Mouse (Mus musculus) ovary, postnatal 36 days (tissue): ENCODE measurements around the gene Wtap.
A peak's percentile ranks its signal among the peaks of the same experiment; 100 is the strongest.
"Not testable (repeated sequence)": the region's sequence is repeated elsewhere in the genome, so short reads cannot be mapped to it uniquely, and the experiment has no call there.

Source experiments
- DNase-seq: peaks from one replicate; pipeline ENCODE4 v3.0.0; 2022; ENCODE audit warnings: low spot score, mixed read lengths

Wtap gene

DNA sequence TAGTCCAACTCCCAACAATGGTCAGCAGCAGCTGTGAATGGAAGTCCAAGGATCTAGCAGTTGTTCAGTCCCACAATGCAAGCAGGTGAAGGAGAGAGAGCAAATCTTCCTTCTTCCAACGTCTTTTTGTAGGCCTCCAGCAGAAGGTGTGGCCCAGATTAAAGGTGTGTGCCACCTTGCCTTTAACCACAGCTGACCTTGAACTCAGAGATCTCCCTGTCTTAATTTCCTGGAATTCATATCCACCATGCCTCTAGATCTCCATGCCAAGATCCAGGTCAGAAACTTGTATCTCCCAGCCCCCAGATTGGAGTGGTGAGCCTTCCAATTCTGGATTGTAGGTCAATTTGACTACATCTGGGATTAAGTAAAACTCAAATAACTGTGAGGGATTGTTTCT, at the start of gene Wtap:
Wtap (minus strand) TSS at position 101 of the 400 bp plus-strand sequence.
- DNase-seq, result no peak

DNA sequence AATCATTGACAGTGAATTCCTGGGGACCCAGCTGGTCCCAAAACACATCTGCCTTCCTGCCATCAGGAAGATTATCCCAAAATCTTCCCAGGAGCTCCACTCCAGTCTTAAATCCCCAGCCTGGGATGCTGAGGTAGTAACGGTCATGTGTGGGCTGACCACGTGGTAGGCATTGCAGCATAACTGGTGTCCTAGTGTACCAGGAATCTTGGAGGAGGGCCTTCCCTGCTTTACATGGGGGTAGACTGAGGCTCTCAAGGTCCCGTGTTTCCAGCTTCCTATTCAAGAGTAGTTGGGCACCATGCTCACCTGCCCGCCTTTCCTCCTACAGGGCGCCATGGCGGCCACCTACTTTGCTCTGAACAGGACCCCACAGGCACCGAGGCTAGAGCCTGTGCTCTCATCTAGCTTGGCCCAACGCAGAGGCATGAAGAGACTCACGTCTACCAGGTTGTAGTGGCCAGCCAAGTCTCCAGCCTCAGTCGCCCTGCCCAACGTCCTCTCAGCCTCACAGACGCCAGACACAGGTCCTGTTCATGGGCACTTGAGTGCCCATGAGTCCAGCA, 42.7 kb upstream of the Wtap start:
- not testable (repeated sequence) for DNase-seq

DNA sequence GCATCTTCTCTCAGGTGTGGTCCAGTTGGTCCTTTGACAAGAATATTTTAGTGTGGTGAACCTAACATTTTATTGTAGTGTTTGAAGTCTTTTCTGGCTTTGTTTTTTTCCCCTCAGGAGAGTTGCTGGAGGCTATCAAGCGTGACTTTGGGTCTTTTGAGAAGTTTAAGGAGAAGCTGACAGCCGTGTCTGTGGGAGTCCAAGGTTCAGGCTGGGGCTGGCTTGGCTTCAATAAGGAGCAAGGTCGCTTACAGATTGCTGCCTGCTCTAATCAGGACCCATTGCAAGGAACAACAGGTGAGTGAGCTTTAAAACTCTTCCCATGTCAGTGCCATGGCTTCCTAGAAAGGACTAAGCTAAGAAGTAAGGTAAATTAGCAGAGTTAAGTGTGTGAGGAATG, 19.3 kb upstream of the Wtap start:
- no peak for DNase-seq

DNA sequence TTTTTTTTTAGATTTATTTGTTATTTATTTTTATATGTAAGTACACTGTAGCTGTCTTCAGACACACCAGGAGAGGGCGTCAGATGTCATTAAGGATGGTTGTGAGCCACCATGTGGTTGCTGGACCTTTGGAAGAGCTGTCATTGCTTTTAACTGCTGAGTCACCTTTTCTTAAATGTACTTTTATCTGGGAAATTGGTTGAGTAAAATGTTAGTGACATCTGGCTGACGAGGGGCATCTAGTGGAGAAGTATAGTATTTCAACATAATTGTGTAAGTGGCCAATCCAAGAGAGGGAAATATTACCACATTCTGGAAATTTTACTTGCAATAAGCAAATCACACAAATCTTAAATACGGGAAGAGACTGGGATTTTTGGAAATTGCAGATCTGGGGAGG, 15.9 kb upstream of the Wtap start:
- no peak for DNase-seq

GRCm38 (mm10) chr17:13008528-13008927, 14.6 kb upstream of the Wtap start:
- no peak for DNase-seq

GRCm38 (mm10) chr17:13007730-13008425, 13.9 kb upstream of the Wtap start:
- DNase-seq, result peak; percentile 100

DNA sequence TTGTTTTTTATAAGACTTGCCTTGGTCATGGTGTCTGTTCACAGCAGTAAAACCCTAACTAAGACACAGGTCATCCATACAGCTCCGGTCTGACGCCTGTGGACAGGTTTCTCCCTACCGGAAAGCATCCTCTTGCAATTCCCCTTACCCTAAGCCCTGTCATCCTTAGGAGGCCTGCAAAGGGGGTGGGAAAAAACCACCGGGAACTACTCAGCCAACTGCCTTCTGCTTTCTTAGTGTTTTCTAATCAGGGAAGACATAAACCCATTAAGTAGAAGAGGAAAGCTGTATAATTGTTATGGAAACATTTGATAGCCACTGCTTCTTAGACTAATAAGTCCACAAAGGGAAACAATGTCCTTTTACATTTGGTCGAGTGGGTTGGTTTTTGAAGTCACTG, 13.0 kb upstream of the Wtap start:
- DNase-seq, result no peak

DNA sequence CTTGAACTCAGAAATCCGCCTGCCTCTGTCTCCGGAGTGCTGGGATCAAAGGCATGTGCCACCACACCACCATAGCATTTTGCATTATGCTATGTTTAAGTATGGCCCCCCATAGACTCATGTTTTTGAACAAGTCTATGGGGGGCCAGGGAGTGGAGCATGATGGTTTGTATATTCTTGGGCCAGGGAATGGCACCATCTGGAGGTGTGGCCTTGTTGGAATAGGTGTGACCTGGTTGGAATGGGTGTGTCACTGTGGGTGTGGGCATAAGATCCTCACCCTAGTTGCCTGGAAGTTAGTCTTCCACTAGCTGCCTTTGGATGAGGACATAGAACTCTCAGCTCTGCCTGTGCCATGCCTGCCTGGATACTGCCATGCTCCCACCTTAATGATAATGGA, 12.6 kb upstream of the Wtap start, which contains the start of gene Sod2:
Sod2 (plus strand) TSS at position 301 of the 400 bp plus-strand sequence.
- DNase-seq, result not testable (repeated sequence)

DNA sequence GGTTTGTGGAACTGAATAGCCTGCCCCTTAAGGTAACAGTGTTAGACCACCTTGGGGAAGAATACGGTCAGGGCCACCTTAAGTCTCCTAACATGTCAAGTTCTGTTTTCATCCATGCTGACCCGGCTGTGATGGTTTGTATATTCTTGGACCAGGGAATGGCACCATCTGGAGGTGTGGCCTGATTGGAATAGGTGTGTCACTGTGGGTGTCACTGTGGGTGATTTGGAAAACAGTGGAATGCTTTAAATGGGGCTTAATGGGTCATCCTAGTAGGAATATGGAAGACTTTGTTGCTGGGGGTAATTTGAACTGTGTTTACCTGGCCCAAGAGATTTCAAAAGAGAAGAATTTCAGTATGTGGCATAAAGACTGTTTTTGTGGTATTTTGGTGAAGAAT, 10.5 kb upstream of the Wtap start:
- not testable (repeated sequence) for DNase-seq

DNA sequence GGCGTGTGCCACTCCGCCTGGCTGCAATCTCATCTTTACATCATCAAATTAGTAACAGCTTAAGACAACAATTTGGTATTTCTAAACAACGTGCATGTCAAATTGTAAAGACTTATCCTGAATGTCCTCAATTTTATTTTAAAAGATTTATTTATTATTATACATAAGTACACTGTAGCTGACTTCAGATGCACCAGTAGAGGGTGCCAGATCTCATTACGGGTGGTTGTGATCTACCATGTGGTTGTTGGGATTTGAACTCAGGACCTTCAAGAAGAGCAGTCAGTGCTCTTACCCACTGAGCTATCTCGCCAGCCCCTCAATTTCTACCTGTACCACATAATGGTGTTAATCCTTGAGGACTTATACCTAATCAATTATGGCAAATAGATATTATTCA, 8.3 kb upstream of the Wtap start:
- DNase-seq, result not testable (repeated sequence)

DNA sequence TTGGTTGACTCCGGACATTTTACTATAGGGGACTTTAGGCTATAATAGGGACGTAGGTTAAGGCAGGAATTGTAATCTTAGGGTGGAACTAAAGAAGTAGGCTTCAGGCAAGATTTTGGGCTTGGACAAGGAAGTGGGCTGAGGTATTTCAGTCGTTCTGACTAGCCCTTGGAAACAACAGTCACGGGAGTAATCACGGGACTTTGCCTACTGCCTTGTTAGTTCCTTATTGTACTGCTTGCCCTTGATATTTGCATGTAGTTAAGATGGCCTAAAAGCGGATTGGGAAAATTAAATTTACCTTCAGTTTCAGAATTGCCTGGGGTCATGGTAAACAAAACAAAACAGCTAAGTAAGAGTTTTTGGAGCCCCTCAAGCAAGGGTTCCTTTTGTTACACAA, 5.1 kb upstream of the Wtap start:
- no peak for DNase-seq

GRCm38 (mm10) chr17:12997890-12998289, 3.9 kb upstream of the Wtap start:
- no peak for DNase-seq

- DNase-seq, result peak; percentile 49
Measured at GRCm38 (mm10) chr17:12996345-12996744, 2.4 kb upstream of the Wtap start.

DNA sequence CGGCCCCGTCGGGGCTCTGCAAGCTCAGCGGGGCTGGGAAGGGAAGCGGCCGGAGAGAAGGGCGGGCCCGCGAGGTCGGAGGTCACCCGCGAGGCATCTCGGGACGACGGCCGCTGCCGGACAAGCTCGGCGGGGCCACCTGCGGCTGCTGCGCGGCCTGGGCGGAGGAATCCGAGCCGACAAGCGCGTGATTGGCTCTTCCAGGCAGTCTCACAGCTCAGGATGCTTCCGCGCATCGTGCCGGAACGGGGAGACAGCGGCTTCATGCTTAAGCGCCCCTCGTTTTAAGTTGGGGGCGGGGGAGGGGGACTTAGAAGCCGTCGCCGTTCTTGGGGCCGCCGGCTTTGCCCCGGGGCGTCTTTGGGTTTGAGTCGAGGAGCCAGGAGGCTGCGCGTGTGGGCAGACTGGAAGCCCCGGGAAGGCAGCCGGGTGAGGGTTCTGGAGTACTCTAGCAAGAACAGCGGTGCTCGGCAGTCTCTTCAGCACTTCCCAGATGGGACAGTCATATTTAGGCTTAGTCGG, 1.4 kb downstream of the Wtap start:
- DNase-seq, result peak; percentile 96

DNA sequence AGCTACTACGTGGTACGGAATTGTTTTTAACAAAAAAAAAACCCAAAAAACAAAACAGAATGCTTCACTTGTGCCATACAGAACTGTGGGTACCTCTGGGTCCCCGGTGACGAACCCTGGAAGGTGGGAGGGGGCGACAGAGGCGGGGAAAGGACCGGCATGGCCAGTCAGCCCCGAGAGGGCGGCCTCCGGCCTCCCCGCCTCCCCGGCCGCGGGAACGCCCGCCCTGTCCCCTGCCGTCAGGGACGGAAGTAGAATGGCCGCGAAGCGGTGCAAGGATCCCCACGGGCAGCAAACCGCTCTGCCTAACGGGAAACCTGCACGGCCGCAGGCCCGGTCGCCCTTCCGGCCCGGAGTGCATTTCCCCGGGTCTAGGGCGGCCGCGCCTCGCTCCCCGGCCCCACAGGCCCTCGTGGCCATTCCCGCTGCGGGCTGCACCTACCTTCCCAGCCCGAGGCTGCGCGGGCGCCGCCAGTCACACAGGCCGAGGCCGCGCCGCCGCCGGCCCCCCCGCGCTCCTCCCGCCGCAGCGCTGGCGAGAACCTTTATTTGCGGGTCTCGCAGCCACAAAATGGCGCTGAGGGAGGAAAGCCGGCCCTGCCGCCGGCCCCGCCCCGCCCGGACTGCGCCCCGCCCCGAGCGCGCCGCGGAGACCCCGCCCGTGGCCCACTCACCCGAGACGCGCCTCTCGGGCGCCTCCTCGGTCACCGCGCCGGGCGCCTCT, 2.2 kb downstream of the Wtap start:
- DNase-seq, result peak; percentile 92

DNA sequence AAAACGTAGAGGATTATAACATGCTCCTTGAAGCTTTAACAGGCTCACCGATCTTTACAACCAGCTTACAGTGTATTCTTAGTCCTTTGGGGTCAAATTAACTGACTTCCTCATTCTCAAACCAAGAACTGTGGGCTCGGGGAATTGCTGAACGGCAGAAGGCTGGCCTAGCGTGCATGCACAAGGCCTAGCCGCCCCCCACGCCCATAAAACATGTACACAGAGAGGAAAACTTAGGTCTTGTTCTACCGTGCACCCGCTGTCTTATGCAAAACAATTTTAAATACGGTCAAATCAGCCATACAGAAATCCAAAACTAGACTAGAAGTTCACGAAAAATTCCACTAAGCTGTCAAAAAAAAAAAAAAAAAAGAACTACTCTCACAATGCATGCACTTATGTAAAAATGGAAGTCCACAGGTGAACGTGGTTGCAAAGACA, 2.8 kb downstream of the Wtap start:
- DNase-seq, result no peak

- no peak for DNase-seq
Measured at GRCm38 (mm10) chr17:12990567-12991145, 3.3 kb downstream of the Wtap start.

DNA sequence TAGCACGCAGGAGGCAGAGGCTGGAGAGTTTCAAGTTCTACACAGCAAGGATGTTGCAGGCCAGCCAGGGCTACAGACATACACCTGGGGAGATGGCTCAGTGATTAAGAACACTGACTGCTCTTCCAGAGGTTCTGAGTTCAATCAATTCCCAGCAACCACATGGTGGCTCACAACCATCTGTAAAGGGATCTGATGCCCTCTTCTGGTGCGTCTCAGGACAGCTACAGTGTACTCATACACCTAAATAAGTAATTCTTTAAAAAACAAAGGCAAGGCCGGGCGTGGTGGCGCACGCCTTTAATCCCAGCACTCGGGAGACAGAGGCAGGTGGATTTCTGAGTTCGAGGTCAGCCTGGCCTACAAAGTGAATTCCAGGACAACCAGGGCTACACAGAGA, 5.9 kb downstream of the Wtap start:
- DNase-seq, result not testable (repeated sequence)

DNA sequence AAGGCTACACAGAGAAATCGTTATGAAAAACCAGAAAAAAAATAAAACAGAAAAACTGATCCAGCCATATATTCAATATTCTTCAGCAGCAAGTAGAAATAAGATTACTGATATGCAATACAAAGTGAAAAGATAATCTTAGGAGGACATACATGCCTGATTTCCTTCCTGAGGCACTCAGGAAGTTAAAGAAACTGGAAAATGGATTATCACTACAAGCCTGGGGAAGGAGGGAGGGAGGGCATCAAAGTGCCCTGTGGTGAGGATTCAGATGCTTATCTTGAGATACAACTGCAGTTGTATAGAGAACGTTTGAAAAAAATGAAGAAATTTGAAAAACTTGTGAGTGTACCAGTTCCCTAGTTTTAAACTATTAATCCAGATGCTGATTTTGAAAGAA, 10.0 kb downstream of the Wtap start:
- no peak for DNase-seq

GRCm38 (mm10) chr17:12978546-12978945, 15.4 kb downstream of the Wtap start:
- DNase-seq, result no peak

DNA sequence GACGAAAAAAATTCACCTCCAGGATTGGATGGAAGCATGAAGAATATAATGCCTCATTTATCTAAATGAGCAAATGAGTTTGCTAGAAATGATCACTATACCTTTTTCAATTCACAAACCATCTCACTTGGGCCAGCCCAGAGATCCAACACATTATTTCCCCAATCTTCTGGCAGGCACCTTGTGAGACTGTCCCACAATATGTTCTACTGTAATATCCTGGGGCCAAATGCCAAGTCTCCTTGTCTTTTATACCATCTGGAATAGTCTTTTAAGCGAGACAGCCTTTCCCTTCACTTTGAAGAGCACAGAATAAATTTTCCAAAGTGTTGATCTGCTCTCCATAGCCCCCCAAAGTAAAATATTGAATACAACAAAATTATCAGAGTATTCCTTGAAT, 20.1 kb downstream of the Wtap start:
- no peak for DNase-seq

DNA sequence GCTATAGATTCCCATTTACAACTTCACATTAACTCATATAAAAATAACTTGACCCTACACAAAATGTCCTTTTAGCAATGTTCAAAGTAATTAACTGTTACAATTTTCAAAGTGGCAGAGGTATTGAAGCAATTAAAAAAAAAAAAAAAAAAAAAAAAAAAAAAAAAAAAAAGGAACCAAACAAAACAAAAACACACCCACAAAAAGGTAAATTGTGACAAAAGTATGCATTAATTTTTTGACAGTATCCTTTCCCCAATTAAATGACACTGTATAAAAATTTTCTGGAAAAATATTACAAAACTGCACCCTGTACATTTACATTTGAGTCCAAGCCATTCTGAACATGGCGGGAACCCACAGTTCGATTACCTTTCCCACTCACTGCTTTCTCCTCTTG, 26.8 kb downstream of the Wtap start:
- no peak for DNase-seq

DNA sequence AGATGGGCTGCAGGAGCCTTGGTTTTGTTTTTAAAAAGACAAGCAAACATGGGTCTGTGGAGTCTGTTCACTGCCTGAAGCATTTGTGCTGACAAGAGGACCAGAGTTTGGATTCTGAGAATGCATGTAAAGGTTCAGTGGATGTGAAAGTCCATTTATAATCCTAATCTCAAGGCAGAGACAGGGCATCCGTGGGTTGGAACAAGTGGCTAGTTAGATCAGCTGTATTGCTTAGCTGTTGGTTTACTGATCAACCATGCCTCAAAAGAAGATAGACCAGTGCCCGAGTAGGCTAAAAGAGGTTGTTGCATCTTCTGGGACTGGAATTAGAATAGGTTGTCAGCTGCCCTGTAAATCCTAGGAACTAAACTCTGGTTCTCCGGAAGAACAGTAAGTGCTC, 30.5 kb downstream of the Wtap start:
- DNase-seq, result no peak
